Mouse (Mus musculus): ENCODE data around the gene Slc22a30.
"Not testable (repeated sequence)": the region's sequence is repeated elsewhere in the genome, so short reads cannot be mapped to it uniquely, and the experiment has no call there.

Slc22a30 gene
- long read RNA-seq, experiment 1: 0 reads
- long read RNA-seq, experiment 2: 0 reads

GRCm38 (mm10) chr19:8405011-8405410 is at the start of gene Slc22a30:
Gene Slc22a30, minus strand, starts transcription at chr19:8405111.
- intact Hi-C loops (cut with DNase I): not testable (repeated sequence)

GRCm38 (mm10) chr19:8448321-8448720 is 43.4 kb upstream of the Slc22a30 start:
- intact Hi-C loops (cut with DNase I): no loop called here

GRCm38 (mm10) chr19:8447516-8447915 is 42.6 kb upstream of the Slc22a30 start:
- intact Hi-C loops (cut with DNase I): no loop called here

- intact Hi-C loops (cut with DNase I): no loop called here
Measured at GRCm38 (mm10) chr19:8431051-8431662, 26.2 kb upstream of the Slc22a30 start.

- intact Hi-C loops (cut with DNase I): not testable (repeated sequence)
Measured at GRCm38 (mm10) chr19:8407290-8408021, 2.5 kb upstream of the Slc22a30 start.

All from adrenal gland (tissue).